Mouse (Mus musculus) T-helper 17 cell (primary cell): Measurements from ENCODE around the gene Fcna.

Experiments
- in situ Hi-C, 2 experiments: fragments of 300-600 bp; cut with MboI, MseI; formaldehyde crosslinking; loops; 1 replicate in 1 of 2; 2 replicates in 1 of 2; pipeline ENCODE4 v1.15.1; 2025; ENCODE audit warnings: high pct_unique_total_duplicates in 2 of 2

The Fcna gene

GRCm38 (mm10) chr2:25608671-25609070 lies 19.2 kb downstream of the Fcna start:
- in situ Hi-C loops: no loop called here

GRCm38 (mm10) chr2:25607761-25608622 lies 19.8 kb downstream of the Fcna start, which contains the start of gene Rabl6:
Rabl6 (minus strand) TSS chr2:25608521.
- in situ Hi-C loops: no loop called here

- in situ Hi-C loops: no loop called here
Measured at GRCm38 (mm10) chr2:25602526-25602925, 25.3 kb downstream of the Fcna start.

GRCm38 (mm10) chr2:25600037-25600436 lies 27.8 kb downstream of the Fcna start:
- in situ Hi-C loops: no loop called here

- in situ Hi-C loops: no loop called here
Measured at GRCm38 (mm10) chr2:25598749-25599148, 29.1 kb downstream of the Fcna start.

- in situ Hi-C loops: no loop called here
Measured at GRCm38 (mm10) chr2:25596765-25597510, 30.9 kb downstream of the Fcna start.

GRCm38 (mm10) chr2:25591863-25592262 lies 36.0 kb downstream of the Fcna start:
- in situ Hi-C loops: no loop called here

GRCm38 (mm10) chr2:25588227-25588907 lies 39.5 kb downstream of the Fcna start:
- in situ Hi-C loops: no loop called here

- in situ Hi-C loops: no loop called here
Measured at GRCm38 (mm10) chr2:25587290-25587689, 40.5 kb downstream of the Fcna start.

GRCm38 (mm10) chr2:25585601-25586000 lies 42.2 kb downstream of the Fcna start:
- in situ Hi-C loops: no loop called here

- in situ Hi-C loops: no loop called here
Measured at GRCm38 (mm10) chr2:25584856-25585255, 43.0 kb downstream of the Fcna start.

- in situ Hi-C loops: no loop called here
Measured at GRCm38 (mm10) chr2:25584152-25584551, 43.7 kb downstream of the Fcna start.

GRCm38 (mm10) chr2:25583571-25583970 lies 44.3 kb downstream of the Fcna start:
- in situ Hi-C loops: no loop called here

- in situ Hi-C loops: no loop called here
Measured at GRCm38 (mm10) chr2:25583120-25583481, 44.7 kb downstream of the Fcna start.

GRCm38 (mm10) chr2:25582466-25583119 lies 45.2 kb downstream of the Fcna start:
- in situ Hi-C loops: no loop called here

GRCm38 (mm10) chr2:25581901-25582301 lies 45.9 kb downstream of the Fcna start:
- in situ Hi-C loops: no loop called here

- in situ Hi-C loops: no loop called here
Measured at GRCm38 (mm10) chr2:25581294-25581864, 46.5 kb downstream of the Fcna start, which contains the start of gene Ajm1. Ajm1 (minus strand) TSS chr2:25581757.

- in situ Hi-C loops: no loop called here
Measured at GRCm38 (mm10) chr2:25580621-25581101, 47.2 kb downstream of the Fcna start.

GRCm38 (mm10) chr2:25579737-25580460 lies 47.9 kb downstream of the Fcna start:
- in situ Hi-C loops: loop anchor here in 1 of 2 experiments (5.0 kb wide), 1 partner anchor 78 kb away; the partner anchor contains the start of genes C8g and Fbxw5
